In genomic region chr2:77169916-77170632, GRCm38 (mm10) we compare ENCODE assay signal across 8 mouse cellular contexts. TPM values are rescaled to one million over a fixed set of nuclear protein-coding genes. Genes with fewer than 3 reads are reported as not detected.
DNase-seq lines count a peak whose midpoint lies in the region; ATAC-seq and TF ChIP-seq lines count a peak whose summit lies in the region.

No protein-coding gene starts in this region.

- H3K4me1 ChIP-seq in intestine, embryonic 16.5 days (ENCODE audit: control insufficient read depth, insufficient read depth, low read length): peaks cover 10% of the 10 kb centered on the region; the same call in 1 of the 2 replicates
- H3K4me1 ChIP-seq in liver, postnatal 0 days (ENCODE audit: insufficient read depth): peaks cover 5% of the 10 kb centered on the region
- peaks cover 4% of the 10 kb centered on the region; the same call in 1 of the 2 replicates for H3K4me1 ChIP-seq in neural tube, embryonic 11.5 days (ENCODE audit: control insufficient read depth, insufficient read depth, low read length)

- TF ChIP-seq CTCF in liver, postnatal 0 days (IDR thresholded peaks at IDR 0.05; ENCODE audit: low read depth): no peak

- DNase-seq in T-cell, adult 2 months (ENCODE audit: low spot score): peak; percentile 19
- peak; percentile 69 for DNase-seq in embryo, embryonic 11 days
- peak; percentile 85 to 86 for DNase-seq in heart, adult 18-20 months
- DNase-seq in liver, postnatal 0 days: peak; percentile 43
- peak; percentile 45 for DNase-seq in neural tube, embryonic 11.5 days (ENCODE audit: low spot score)
- peak; percentile 14 for DNase-seq in urinary bladder, postnatal 25 days (ENCODE audit: low spot score)

- peak overlapping the region; percentile 93 for H3K4me2 ChIP-seq in intestine, embryonic 16.5 days (ENCODE audit: low read depth, low read length)
- peak overlapping the region; percentile 89 for H3K4me2 ChIP-seq in liver, postnatal 0 days (ENCODE audit: low read depth, low read length)
- H3K4me2 ChIP-seq in neural tube, embryonic 11.5 days (ENCODE audit: low read depth): peak overlapping the region; percentile 53

- H3K9me3 ChIP-seq in intestine, embryonic 16.5 days (ENCODE audit: control insufficient read depth, low read length): no peaks in the 10 kb centered on the region
- H3K9me3 ChIP-seq in liver, postnatal 0 days (ENCODE audit: low read length): no peaks in the 10 kb centered on the region
- H3K9me3 ChIP-seq in neural tube, embryonic 11.5 days (ENCODE audit: control insufficient read depth, low read length): no peaks in the 10 kb centered on the region

- peak overlapping the region; percentile 14 for H3K27ac ChIP-seq in intestine, embryonic 16.5 days (ENCODE audit: low read length)
- peak overlapping the region; percentile 94 for H3K27ac ChIP-seq in liver, postnatal 0 days (ENCODE audit: low read depth)
- 0 out of 2 replicates have a peak overlapping the region, but pooled peaks have one; percentile 23 for H3K27ac ChIP-seq in neural tube, embryonic 11.5 days (ENCODE audit: low read depth, low read length)

- H3K27me3 ChIP-seq in intestine, embryonic 16.5 days (replicated peaks; ENCODE audit: control insufficient read depth, insufficient read depth, low read length): no peaks in the 10 kb centered on the region
- no peaks in the 10 kb centered on the region for H3K27me3 ChIP-seq in liver, postnatal 0 days (ENCODE audit: insufficient read depth, low read length)
- H3K27me3 ChIP-seq in neural tube, embryonic 11.5 days (ENCODE audit: control insufficient read depth, insufficient read depth, low read length): no peaks in the 10 kb centered on the region

- WGBS in intestine, embryonic 16.5 days: 3% methylated on average over 21 of the region's 21 CpGs
- 3% methylated on average over 21 of the region's 21 CpGs for WGBS in liver, postnatal 0 days (ENCODE audit: insufficient replicate concordance)
- 8% methylated on average over 19 of the region's 21 CpGs for WGBS in neural tube, embryonic 11.5 days

- H3K4me3 ChIP-seq in intestine, embryonic 16.5 days (ENCODE audit: low read length): peak overlapping the region; percentile 59
- H3K4me3 ChIP-seq in liver, postnatal 0 days (ENCODE audit: low read depth, low read length): peak overlapping the region; percentile 63
- peak overlapping the region; percentile 32 for H3K4me3 ChIP-seq in neural tube, embryonic 11.5 days (ENCODE audit: low read depth, low read length)

- no peaks in the 10 kb centered on the region for H3K36me3 ChIP-seq in intestine, embryonic 16.5 days (ENCODE audit: control insufficient read depth, insufficient read depth, low read length)
- no peaks in the 10 kb centered on the region; the same call in 1 of the 2 replicates for H3K36me3 ChIP-seq in liver, postnatal 0 days (replicated peaks; ENCODE audit: insufficient read depth, low read length)
- no peaks in the 10 kb centered on the region for H3K36me3 ChIP-seq in neural tube, embryonic 11.5 days (ENCODE audit: control insufficient read depth, insufficient read depth, low read length)

- H3K9ac ChIP-seq in intestine, embryonic 16.5 days (ENCODE audit: low read depth, low read length): peak overlapping the region; percentile 59
- H3K9ac ChIP-seq in liver, postnatal 0 days (replicated peaks): peak overlapping the region; percentile 69
- H3K9ac ChIP-seq in neural tube, embryonic 11.5 days (ENCODE audit: low read length): peak overlapping the region; percentile 45

- peak; percentile 55 for ATAC-seq in intestine, embryonic 16.5 days
- peak; percentile 34 for ATAC-seq in liver, postnatal 0 days
- peak; percentile 50; the same call in 1 of the 2 replicates for ATAC-seq in neural tube, embryonic 11.5 days (ENCODE audit: insufficient read depth, low FRiP score, low TSS enrichment)
- ATAC-seq in cerebellum, adult (ENCODE audit: insufficient number of reproducible peaks, low FRiP score, low TSS enrichment): no peak

- no peak for TF ChIP-seq EP300 in liver, postnatal 0 days (IDR thresholded peaks at IDR 0.05; ENCODE audit: low read depth)

RNA-seq across cellular contexts. Expression of gene Ccdc141, which starts 0.4 kb away (rescaled TPM):
- 100 to 1,000 TPM; 149 to 219 TPM for total RNA-seq in heart, adult 18-20 months (2021)
- polyA plus RNA-seq in intestine, embryonic 16.5 days (2015; fragmentation: Nextera tagmentation; extraction: Ambion mirVana): 3.7 and 4.4 TPM in 2 replicates
- 2.2 and 3.0 TPM in 2 replicates for polyA plus RNA-seq in liver, postnatal 0 days (2015; fragmentation: Nextera tagmentation; extraction: Ambion mirVana)
- 5.3 and 6.4 TPM in 2 replicates for polyA plus RNA-seq in neural tube, embryonic 11.5 days (2014; fragmentation: Nextera tagmentation; extraction: Ambion mirVana)

Comparison
In these comparisons a context has a peak if more than half of its experiments do, and no peak if none do; other contexts are left out.
1. DNase-seq: peak in every context shown above with its lines; median percentile 86 in heart, adult 18-20 months; 69 in embryo, embryonic 11 days; 45 in neural tube, embryonic 11.5 days; 43 in liver, postnatal 0 days; 19 in T-cell, adult 2 months; 14 in urinary bladder, postnatal 25 days.
2. H3K27ac ChIP-seq: peak in every context shown above with its lines; median percentile 94 in liver, postnatal 0 days; 23 in neural tube, embryonic 11.5 days; 14 in intestine, embryonic 16.5 days.